Mouse (Mus musculus) thymus, postnatal 36 days (tissue): ENCODE measurements around the gene Rps19bp1.

Experiments used
- DNase-seq, 2 experiments: peaks; one replicate each; pipeline ENCODE4 v3.0.0; 2022; ENCODE audit warnings: mixed read lengths in 2 of 2

The Rps19bp1 gene

GRCm38 (mm10) chr15:80263610-80264575, at the start of gene Rps19bp1:
TSS of gene Rps19bp1 (minus strand) at chr15:80264315.
- peak; percentile 89 to 91 for DNase-seq

GRCm38 (mm10) chr15:80306146-80306545, 42.0 kb upstream of the Rps19bp1 start:
- DNase-seq = no peak

GRCm38 (mm10) chr15:80304188-80304587, 40.1 kb upstream of the Rps19bp1 start:
- no peak for DNase-seq

GRCm38 (mm10) chr15:80303779-80304178, 39.7 kb upstream of the Rps19bp1 start:
- DNase-seq = no peak

- no peak for DNase-seq
Observed at GRCm38 (mm10) chr15:80297146-80297545, 33.0 kb upstream of the Rps19bp1 start.

- peak; percentile 84 for DNase-seq
Observed at GRCm38 (mm10) chr15:80289436-80289835, 25.3 kb upstream of the Rps19bp1 start.

- DNase-seq = no peak
Observed at GRCm38 (mm10) chr15:80288036-80288435, 23.9 kb upstream of the Rps19bp1 start.

GRCm38 (mm10) chr15:80286851-80287415, 22.8 kb upstream of the Rps19bp1 start, which contains the start of gene Cacna1i:
TSS of gene Cacna1i (plus strand) at chr15:80287238.
- no peak for DNase-seq

GRCm38 (mm10) chr15:80280646-80281045, 16.5 kb upstream of the Rps19bp1 start:
- DNase-seq = peak; percentile 46 to 47

GRCm38 (mm10) chr15:80279053-80279452, 14.9 kb upstream of the Rps19bp1 start:
- DNase-seq = no peak

- DNase-seq = no peak
Observed at GRCm38 (mm10) chr15:80278121-80278759, 14.1 kb upstream of the Rps19bp1 start.

GRCm38 (mm10) chr15:80277625-80278024, 13.5 kb upstream of the Rps19bp1 start:
- DNase-seq = peak in 1 of 2 experiments; percentile 48

GRCm38 (mm10) chr15:80277107-80277506, 13.0 kb upstream of the Rps19bp1 start:
- no peak for DNase-seq

GRCm38 (mm10) chr15:80271858-80272396, 7.8 kb upstream of the Rps19bp1 start:
- no peak for DNase-seq

GRCm38 (mm10) chr15:80266281-80266680, 2.2 kb upstream of the Rps19bp1 start:
- DNase-seq = peak; percentile 61

- no peak for DNase-seq
Observed at GRCm38 (mm10) chr15:80261100-80261499, 3.0 kb downstream of the Rps19bp1 start.

- DNase-seq = peak; percentile 70 to 78
Observed at GRCm38 (mm10) chr15:80260677-80261076, 3.4 kb downstream of the Rps19bp1 start.

- DNase-seq = no peak
Observed at GRCm38 (mm10) chr15:80259406-80260045, 4.6 kb downstream of the Rps19bp1 start.

GRCm38 (mm10) chr15:80258240-80259170, 5.6 kb downstream of the Rps19bp1 start:
- no peak for DNase-seq

GRCm38 (mm10) chr15:80257602-80258239, 6.4 kb downstream of the Rps19bp1 start:
- no peak for DNase-seq
